Mouse (Mus musculus): ENCODE measurements around the gene Fgfr1op.
"Not testable (repeated sequence)": the region's sequence is repeated elsewhere in the genome, so short reads cannot be mapped to it uniquely, and the experiment has no call there.

The Fgfr1op gene

GRCm38 (mm10) chr17:8164701-8165607, at the start of gene Fgfr1op:
Gene Fgfr1op, plus strand, starts transcription at chr17:8165501.
- peak in 1 of 2 experiments; percentile 66 for DNase-seq (ENCODE audit: low spot score in 2 of 2)

- DNase-seq (ENCODE audit: low spot score in 2 of 2): not testable (repeated sequence)
These were observed 48.9 kb upstream of the Fgfr1op start for GRCm38 (mm10) chr17:8116378-8116777.

GRCm38 (mm10) chr17:8116928-8117327, 48.4 kb upstream of the Fgfr1op start:
- not testable (repeated sequence) for DNase-seq (ENCODE audit: low spot score in 2 of 2)

GRCm38 (mm10) chr17:8122974-8123373, 42.3 kb upstream of the Fgfr1op start:
- DNase-seq (ENCODE audit: low spot score in 2 of 2): not testable (repeated sequence)

- DNase-seq (ENCODE audit: low spot score in 2 of 2): not testable (repeated sequence)
These were observed 40.7 kb upstream of the Fgfr1op start for GRCm38 (mm10) chr17:8124586-8124985.

GRCm38 (mm10) chr17:8128326-8128993, 36.8 kb upstream of the Fgfr1op start:
- DNase-seq (ENCODE audit: low spot score in 2 of 2): not testable (repeated sequence)

GRCm38 (mm10) chr17:8129578-8129977, 35.7 kb upstream of the Fgfr1op start:
- not testable (repeated sequence) for DNase-seq (ENCODE audit: low spot score in 2 of 2)

GRCm38 (mm10) chr17:8130849-8131248, 34.5 kb upstream of the Fgfr1op start:
- not testable (repeated sequence) for DNase-seq (ENCODE audit: low spot score in 2 of 2)

GRCm38 (mm10) chr17:8138116-8138515, 27.2 kb upstream of the Fgfr1op start:
- not testable (repeated sequence) for DNase-seq (ENCODE audit: low spot score in 2 of 2)

- DNase-seq (ENCODE audit: low spot score in 2 of 2): not testable (repeated sequence)
These were observed 25.1 kb upstream of the Fgfr1op start for GRCm38 (mm10) chr17:8140210-8140609.

GRCm38 (mm10) chr17:8143802-8144673, 21.3 kb upstream of the Fgfr1op start:
- not testable (repeated sequence) for DNase-seq (ENCODE audit: low spot score in 2 of 2)

GRCm38 (mm10) chr17:8146931-8147330, 18.4 kb upstream of the Fgfr1op start:
- DNase-seq (ENCODE audit: low spot score in 2 of 2): not testable (repeated sequence)

- not testable (repeated sequence) for DNase-seq (ENCODE audit: low spot score in 2 of 2)
These were observed 17.6 kb upstream of the Fgfr1op start, which contains the start of the genes Gm49673 and Rnaset2a for GRCm38 (mm10) chr17:8147439-8148316. Gene Gm49673, minus strand, starts transcription at chr17:8147788. Gene Rnaset2a, minus strand, starts transcription at chr17:8148097.

GRCm38 (mm10) chr17:8155010-8155409, 10.3 kb upstream of the Fgfr1op start:
- DNase-seq (ENCODE audit: low spot score in 2 of 2): not testable (repeated sequence)

GRCm38 (mm10) chr17:8155982-8156381, 9.3 kb upstream of the Fgfr1op start:
- DNase-seq (ENCODE audit: low spot score in 2 of 2): not testable (repeated sequence)

- not testable (repeated sequence) for DNase-seq (ENCODE audit: low spot score in 2 of 2)
These were observed 6.7 kb upstream of the Fgfr1op start for GRCm38 (mm10) chr17:8158627-8159026.

- DNase-seq (ENCODE audit: low spot score in 2 of 2): peak in 1 of 2 experiments; percentile 27
These were observed 4.3 kb upstream of the Fgfr1op start for GRCm38 (mm10) chr17:8160969-8161368.

- peak in 1 of 2 experiments; percentile 47 for DNase-seq (ENCODE audit: low spot score in 2 of 2)
These were observed 276 bp downstream of the Fgfr1op start for GRCm38 (mm10) chr17:8165608-8165945.

GRCm38 (mm10) chr17:8165977-8166376, 676 bp downstream of the Fgfr1op start:
- not testable (repeated sequence) for DNase-seq (ENCODE audit: low spot score in 2 of 2)

- DNase-seq (ENCODE audit: low spot score in 2 of 2): not testable (repeated sequence)
These were observed 1.2 kb downstream of the Fgfr1op start for GRCm38 (mm10) chr17:8166454-8166853.

Measured in frontal cortex, postnatal 10 days (tissue).